ENCODE assay signal across 8 mouse cellular contexts in the genomic region with DNA sequence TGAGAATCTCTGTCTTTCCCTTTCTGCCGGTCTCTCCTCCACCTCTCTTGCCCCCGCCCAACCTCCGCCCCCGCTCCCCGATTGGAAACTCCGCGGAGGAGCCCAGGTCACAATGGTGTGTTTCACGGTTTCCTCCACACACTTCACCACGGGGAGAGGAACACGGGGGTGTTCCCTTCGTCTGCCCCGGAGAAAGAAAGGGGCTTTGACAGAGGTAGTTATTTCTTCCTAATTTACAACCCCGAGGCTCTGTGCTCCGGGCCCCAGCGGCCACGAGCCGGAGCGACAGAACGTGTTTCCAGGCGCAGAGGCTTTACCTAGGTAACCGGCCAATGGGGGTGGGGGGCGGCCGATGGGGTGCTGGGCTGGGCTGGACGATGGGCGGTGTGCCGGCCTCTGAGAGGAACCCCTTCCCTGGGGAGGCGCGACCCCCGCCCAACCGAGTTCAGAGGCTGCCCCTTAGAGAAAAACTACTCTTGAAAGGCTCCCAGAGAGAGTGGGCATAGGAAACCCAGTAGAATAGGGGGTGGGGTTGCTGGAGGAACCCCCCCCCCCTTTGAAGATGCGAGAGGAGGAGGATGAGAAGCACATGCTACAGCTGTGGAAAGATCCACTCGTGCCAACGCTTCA. TPM values are rescaled to one million over a fixed set of nuclear protein-coding genes. Genes with fewer than 3 reads are reported as not detected.
DNase-seq lines count a peak whose midpoint lies in the region; ATAC-seq lines count a peak whose summit lies in the region.

No protein-coding gene starts in this region.

- peak overlapping the region; percentile 70 to 77 for H3K4me3 ChIP-seq in heart, embryonic 14.5 days (ENCODE audit: control insufficient read depth in 1 of 2, insufficient read depth in 1 of 2, low read depth in 1 of 2, low read length in 2 of 2)
- peak overlapping the region; percentile 67 for H3K4me3 ChIP-seq in liver, embryonic 12.5 days
- peak overlapping the region; percentile 74 for H3K4me3 ChIP-seq in neural tube, embryonic 15.5 days (replicated peaks)

- peak; percentile 83 for DNase-seq in CD4-positive, CD25-positive, alpha-beta regulatory T cell, adult 2 months (ENCODE audit: low read depth, low spot score)
- DNase-seq in A20 (ENCODE audit: low read depth, low spot score): peak; percentile 46
- peak; percentile 42 for DNase-seq in cerebellum, adult 9-11 months
- DNase-seq in frontal cortex, adult 2 months (ENCODE audit: extremely low spot score in 1 of 2, low spot score in 1 of 2): no peak

- H3K9ac ChIP-seq in heart, embryonic 14.5 days (ENCODE audit: low read length): peak overlapping the region; percentile 69
- H3K9ac ChIP-seq in liver, embryonic 12.5 days: no peak overlapping the region
- peak overlapping the region; percentile 26 for H3K9ac ChIP-seq in neural tube, embryonic 15.5 days (replicated peaks)

- no peaks in the 10 kb centered on the region for H3K9me3 ChIP-seq in heart, embryonic 14.5 days (ENCODE audit: control insufficient read depth, low read length)
- no peaks in the 10 kb centered on the region for H3K9me3 ChIP-seq in liver, embryonic 12.5 days (replicated peaks)
- no peaks in the 10 kb centered on the region for H3K9me3 ChIP-seq in neural tube, embryonic 15.5 days (replicated peaks)

- H3K4me2 ChIP-seq in heart, embryonic 14.5 days (ENCODE audit: low read length): peak overlapping the region; percentile 100
- peak overlapping the region; percentile 98 for H3K4me2 ChIP-seq in liver, embryonic 12.5 days
- H3K4me2 ChIP-seq in neural tube, embryonic 15.5 days: peak overlapping the region; percentile 100

- no peak overlapping the region for H3K27ac ChIP-seq in heart, embryonic 14.5 days (replicated peaks in 1 of 2; ENCODE audit: control insufficient read depth in 1 of 2, insufficient read depth in 1 of 2, low read depth in 2 of 2, low read length in 2 of 2)
- no peak overlapping the region for H3K27ac ChIP-seq in liver, embryonic 12.5 days
- peak overlapping the region; percentile 54; the same call in 1 of the 2 replicates for H3K27ac ChIP-seq in neural tube, embryonic 15.5 days (replicated peaks)

- H3K36me3 ChIP-seq in heart, embryonic 14.5 days (ENCODE audit: control insufficient read depth, insufficient read depth, low read length): no peaks in the 10 kb centered on the region
- H3K36me3 ChIP-seq in liver, embryonic 12.5 days: no peaks in the 10 kb centered on the region
- no peaks in the 10 kb centered on the region for H3K36me3 ChIP-seq in neural tube, embryonic 15.5 days

- ATAC-seq in CD4-positive, CD25-positive, alpha-beta regulatory T cell, adult 4 months: no peak
- no peak for ATAC-seq in heart, embryonic 14.5 days (ENCODE audit: insufficient number of reproducible peaks, insufficient read depth, low FRiP score, low read depth)
- ATAC-seq in liver, embryonic 12.5 days: no peak
- ATAC-seq in neural tube, embryonic 15.5 days (ENCODE audit: low FRiP score): no peak

- WGBS in heart, embryonic 14.5 days: 1% methylated on average over 32 of the region's 33 CpGs
- WGBS in liver, embryonic 12.5 days (ENCODE audit: insufficient replicate concordance): 2% methylated on average over 33 of the region's 33 CpGs
- WGBS in neural tube, embryonic 15.5 days: under 1% methylated on average over 28 of the region's 33 CpGs

- H3K27me3 ChIP-seq in heart, embryonic 14.5 days (ENCODE audit: control insufficient read depth, insufficient read depth, low read length): peaks cover 52% of the 10 kb centered on the region
- H3K27me3 ChIP-seq in liver, embryonic 12.5 days (replicated peaks): peaks cover 86% of the 10 kb centered on the region
- H3K27me3 ChIP-seq in neural tube, embryonic 15.5 days (replicated peaks): peaks cover 47% of the 10 kb centered on the region

- peaks cover 13 to 21% of the 10 kb centered on the region in 2 experiments for H3K4me1 ChIP-seq in heart, embryonic 14.5 days (ENCODE audit: control insufficient read depth in 2 of 2, insufficient read depth in 2 of 2, low read length in 2 of 2)
- peaks cover 51% of the 10 kb centered on the region for H3K4me1 ChIP-seq in liver, embryonic 12.5 days
- peaks cover 63% of the 10 kb centered on the region for H3K4me1 ChIP-seq in neural tube, embryonic 15.5 days

RNA-seq across cellular contexts. Expression of a gene that starts 2.3 kb away (rescaled TPM):
- polyA plus RNA-seq in CD4-positive, CD25-positive, alpha-beta regulatory T cell, adult 4 months (2017; shearing (Covaris generic)): 1 to 10 TPM; 2.2 to 2.3 TPM
- polyA plus RNA-seq in heart, embryonic 14.5 days (2014; fragmentation: Nextera tagmentation; extraction: Ambion mirVana): 0.14 and 0.31 TPM in 2 replicates
- 0.02 TPM in 1 of 2 replicates, not detected in the other for polyA plus RNA-seq in liver, embryonic 12.5 days (2016; fragmentation: Nextera tagmentation; extraction: Ambion mirVana)
- polyA plus RNA-seq in neural tube, embryonic 15.5 days (2015; fragmentation: Nextera tagmentation; extraction: Ambion mirVana): 1.8 and 2.7 TPM in 2 replicates
- polyA plus RNA-seq in frontal cortex, adult 2 months (2012; rRNA removed): 6.5 and 10.0 TPM in 2 replicates

Comparison
In these comparisons a context has a peak if more than half of its experiments do, and no peak if none do; other contexts are left out.
1. DNase-seq: peak in CD4-positive, CD25-positive, alpha-beta regulatory T cell, adult 2 months (single experiment), A20 (single experiment) and cerebellum, adult 9-11 months (single experiment); none in frontal cortex, adult 2 months (0 of 2).
2. Peak in every context shown above with its lines, with median percentiles within 50 percentile points of each other: H3K4me2 ChIP-seq and H3K4me3 ChIP-seq.